Mouse (Mus musculus) natural killer cell, adult 2 months (primary cell): ENCODE measurements around the gene Grm5.

ENCODE experiments used
- DNase-seq, 2 experiments: peaks; one replicate each; pipeline ENCODE4 v3.0.0; 2022; ENCODE audit warnings: low spot score in 2 of 2

The Grm5 gene

GRCm38 (mm10) chr7:88159542-88160241 lies 575.7 kb downstream of the Grm5 start:
- DNase-seq: no peak

DNA sequence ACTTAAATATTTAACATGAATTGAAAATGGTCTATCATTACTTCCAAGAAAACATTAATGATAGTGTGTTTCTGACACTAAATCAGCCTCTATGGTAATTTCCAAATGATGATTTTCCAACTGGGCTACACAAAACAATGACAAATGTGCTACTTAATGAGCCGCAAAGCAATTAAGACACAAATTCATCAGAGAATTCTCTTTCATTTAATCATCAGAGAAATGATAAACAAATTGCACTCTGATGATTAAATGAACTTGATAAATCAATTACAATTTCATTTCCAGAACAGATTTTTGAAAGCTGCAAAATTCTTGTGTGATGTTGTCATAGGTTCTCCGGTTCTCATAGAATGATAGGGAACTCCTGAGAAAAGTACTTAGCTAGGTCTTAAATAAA lies 577.6 kb downstream of the Grm5 start:
- DNase-seq: no peak
